Mouse (Mus musculus) C2C12 (cell line): ENCODE measurements around the gene Ncf1.

Experiments used
- CEBPB ChIP-seq: IDR thresholded peaks from one replicate; pipeline ENCODE4 v1.6.1; 2011; ENCODE audit warnings: low read depth, mild to moderate bottlenecking, control low read depth, moderate library complexity
- CTCF ChIP-seq: IDR thresholded peaks from one replicate; pipeline ENCODE4 v1.5.1; 2011; ENCODE audit not compliant: control insufficient read depth, insufficient read depth, insufficient read length
- FOSL1 ChIP-seq: IDR thresholded peaks from one replicate; pipeline ENCODE4 v1.8.0; 2011; ENCODE audit warnings: mild to moderate bottlenecking, low read length; ENCODE audit not compliant: poor library complexity, insufficient read depth, severe bottlenecking
- MAX ChIP-seq: IDR thresholded peaks from one replicate; pipeline ENCODE4 v1.6.1; 2011; ENCODE audit warnings: mild to moderate bottlenecking, control low read depth
- MYOG ChIP-seq: IDR thresholded peaks from one replicate; pipeline ENCODE4 v1.6.1; 2011; ENCODE audit not compliant: control insufficient read depth, insufficient read length; ENCODE audit errors: extremely low read depth
- USF1 ChIP-seq: IDR thresholded peaks from one replicate; pipeline ENCODE4 v1.6.1; 2011; ENCODE audit warnings: low read depth, mild to moderate bottlenecking, control low read depth, moderate library complexity

DNA sequence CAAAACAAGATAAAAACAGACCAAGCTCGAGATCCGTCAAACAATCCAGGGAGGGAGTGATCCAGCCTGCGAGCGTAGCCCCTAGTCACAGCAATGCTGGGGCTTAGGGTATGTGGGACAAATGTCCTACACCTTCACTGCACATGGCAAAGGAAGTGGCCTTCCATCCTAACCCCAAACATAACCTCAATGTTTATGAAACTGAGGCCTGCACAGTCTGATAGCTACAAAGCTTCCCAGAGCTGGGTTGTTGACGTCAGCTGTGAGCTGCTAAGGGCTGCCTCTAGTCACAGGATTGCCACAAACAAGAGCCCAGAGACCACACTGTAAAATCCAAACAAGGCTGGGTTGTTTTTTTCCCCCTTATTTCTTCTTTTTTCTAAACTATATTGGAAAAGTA, 40.3 kb upstream of the Ncf1 start:
- TF ChIP-seq CTCF (no peak), CEBPB (no peak), USF1 (no peak), MYOG (no peak), MAX (no peak), FOSL1 (no peak)
